Mouse (Mus musculus) neural tube, embryonic 15.5 days (tissue): ENCODE measurements around the gene Cfap73. TPM values are rescaled to one million over a fixed set of nuclear protein-coding genes. Genes with fewer than 3 reads are reported as not detected.
A peak's percentile ranks its signal among the peaks of the same experiment; 100 is the strongest.

Experiments
- ATAC-seq: fragments of 200-750 bp; cut with Nextera tagmentation; 2 replicates; pipeline ENCODE4 v1.8.0; 2017; ENCODE audit warnings: mild to moderate bottlenecking, moderate TSS enrichment, moderate library complexity; ENCODE audit not compliant: low FRiP score
- H3K27ac ChIP-seq: fragments of 300-500 bp; sonication (generic); replicated peaks from 2 replicates; pipeline ENCODE4 v1.5.1; 2015; ENCODE audit warnings: mild to moderate bottlenecking, inconsistent platforms
- H3K27me3 ChIP-seq: fragments of 300-500 bp; sonication (generic); replicated peaks from 2 replicates; pipeline ENCODE4 v1.6.1; 2015; ENCODE audit warnings: inconsistent platforms
- H3K36me3 ChIP-seq: fragments of 300-500 bp; sonication (generic); 2 replicates; pipeline ENCODE4 v1.6.1; 2015; ENCODE audit warnings: inconsistent platforms
- H3K4me1 ChIP-seq: fragments of 300-500 bp; sonication (generic); 2 replicates; pipeline ENCODE4 v1.6.1; 2015; ENCODE audit warnings: inconsistent platforms
- H3K4me2 ChIP-seq: fragments of 300-500 bp; sonication (generic); 2 replicates; pipeline ENCODE4 v1.6.1; 2015; ENCODE audit warnings: inconsistent platforms, mild to moderate bottlenecking, moderate library complexity
- H3K4me3 ChIP-seq: fragments of 300-500 bp; sonication (generic); replicated peaks from 2 replicates; pipeline ENCODE4 v1.5.1; 2015; ENCODE audit warnings: mild to moderate bottlenecking, inconsistent platforms
- H3K9ac ChIP-seq: fragments of 300-500 bp; sonication (generic); replicated peaks from 2 replicates; pipeline ENCODE4 v1.6.1; 2015; ENCODE audit warnings: mild to moderate bottlenecking, inconsistent platforms
- H3K9me3 ChIP-seq: fragments of 300-500 bp; sonication (generic); replicated peaks from 2 replicates; pipeline ENCODE4 v1.6.1; 2016; ENCODE audit warnings: inconsistent platforms
- WGBS: fragments of 180-500 bp; shearing (Covaris S2); methylation state at CpG from one replicate; pipeline ENCODE4 v1.1.7; 2015; ENCODE audit warnings: mixed read lengths; 5-methylcytosine and 5-hydroxymethylcytosine counted together
- polyA plus RNA-seq: library from polyadenylated mRNA; unstranded; fragments of >200 nt; fragmentation: Nextera tagmentation; extraction: Ambion mirVana; gene quantifications from 2 replicates; pipeline ENCODE4 v1.2.1, GENCODE M21; 2015

The Cfap73 gene
- polyA plus RNA-seq, 1 experiment from 2014 or later, result 0.33 TPM

DNA sequence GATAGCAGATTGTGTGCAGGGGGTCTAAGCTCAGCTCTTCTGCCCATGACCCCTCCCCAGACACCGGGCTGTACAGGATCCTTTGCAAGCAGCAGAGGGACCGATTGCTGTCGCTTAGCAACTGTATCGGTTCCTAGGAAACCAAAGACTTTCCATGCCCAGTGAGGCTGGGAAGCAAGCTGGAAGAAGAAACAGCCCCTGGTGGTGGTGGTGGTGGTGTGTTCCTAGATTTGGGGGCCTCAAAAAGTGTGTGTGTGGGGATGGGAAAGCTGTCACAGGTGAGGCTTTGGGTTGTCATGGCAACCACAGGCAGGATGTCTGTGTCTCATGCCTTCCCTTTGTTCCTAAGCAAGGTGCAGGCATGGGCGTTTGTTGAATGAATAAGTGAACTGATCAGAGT lies 26.8 kb upstream of the Cfap73 start:
- peak; percentile 53; the same call in 1 of the 2 replicates for ATAC-seq
- H3K9ac ChIP-seq, result no peak overlapping the region
- WGBS, result 31% methylated on average over 5 of the region's 5 CpGs
- 0 out of 2 replicates have a peak, but pooled peaks cover 6% of the 10 kb centered on the region for H3K27me3 ChIP-seq
- no peak overlapping the region for H3K4me3 ChIP-seq
- H3K4me2 ChIP-seq, result no peak overlapping the region
- H3K27ac ChIP-seq, result peak overlapping the region; percentile 58
- peaks cover 6% of the 10 kb centered on the region for H3K4me1 ChIP-seq
- no peaks in the 10 kb centered on the region for H3K9me3 ChIP-seq
- no peaks in the 10 kb centered on the region for H3K36me3 ChIP-seq

- H3K4me3 ChIP-seq, result no peak overlapping the region
- H3K9ac ChIP-seq, result no peak overlapping the region
- H3K36me3 ChIP-seq, result no peaks in the 10 kb centered on the region
- peaks cover 6% of the 10 kb centered on the region for H3K4me1 ChIP-seq
- no peak for ATAC-seq
- H3K27ac ChIP-seq, result no peak overlapping the region
- 81% methylated on average over 12 of the region's 12 CpGs for WGBS
- H3K4me2 ChIP-seq, result no peak overlapping the region
- 0 out of 2 replicates have a peak, but pooled peaks cover 8% of the 10 kb centered on the region for H3K27me3 ChIP-seq
- H3K9me3 ChIP-seq, result no peaks in the 10 kb centered on the region
These were observed 22.3 kb upstream of the Cfap73 start for GRCm38 (mm10) chr5:120656281-120656751.

- 90% methylated on average over 2 of the region's 2 CpGs for WGBS
- H3K4me1 ChIP-seq, result peaks cover 7% of the 10 kb centered on the region
- no peak overlapping the region for H3K9ac ChIP-seq
- ATAC-seq, result no peak
- H3K27me3 ChIP-seq, result peaks cover 31% of the 10 kb centered on the region
- H3K36me3 ChIP-seq, result no peaks in the 10 kb centered on the region
- H3K27ac ChIP-seq, result no peak overlapping the region
- H3K9me3 ChIP-seq, result no peaks in the 10 kb centered on the region
- H3K4me3 ChIP-seq, result no peak overlapping the region
- no peak overlapping the region for H3K4me2 ChIP-seq
These were observed 19.8 kb upstream of the Cfap73 start for GRCm38 (mm10) chr5:120653873-120654272.

DNA sequence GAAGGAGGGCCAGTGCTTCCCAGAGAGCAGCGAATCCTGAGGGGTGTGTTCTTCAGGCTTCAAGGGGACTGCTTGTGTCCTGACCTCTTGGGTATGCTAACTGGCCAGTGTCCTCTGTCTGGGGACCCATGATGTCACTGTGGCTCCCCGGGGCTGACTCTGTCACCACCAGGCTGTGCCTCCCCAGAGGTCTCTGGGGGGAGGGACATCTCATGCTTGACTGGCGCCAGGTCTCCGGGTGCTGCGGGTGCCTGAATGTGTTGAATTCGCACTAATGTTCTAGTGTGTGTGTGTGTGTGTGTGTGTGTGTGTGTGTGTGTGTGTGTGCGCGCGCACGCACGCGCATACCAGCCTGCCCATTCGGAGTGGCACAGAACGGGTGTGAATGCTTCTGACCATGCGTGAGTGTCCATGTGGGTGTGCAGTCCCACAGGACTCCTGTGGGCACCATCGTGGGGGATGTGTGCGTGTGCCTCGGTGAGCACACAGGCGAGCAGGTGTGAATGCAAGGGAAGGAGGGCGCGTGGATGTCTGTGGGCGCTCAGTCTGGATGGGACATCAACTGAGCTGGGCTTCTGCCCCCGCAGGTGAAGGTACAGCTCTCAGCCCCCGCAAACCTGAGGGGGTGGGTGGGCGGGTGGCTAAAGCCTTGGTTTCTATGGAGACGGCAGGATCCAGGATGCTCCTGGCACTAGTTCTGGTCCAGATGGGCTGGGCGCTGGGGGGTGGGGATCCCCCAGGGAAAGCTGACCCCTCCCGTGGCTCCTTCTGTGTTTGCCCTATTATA lies 19.1 kb upstream of the Cfap73 start:
- no peaks in the 10 kb centered on the region for H3K9me3 ChIP-seq
- H3K27ac ChIP-seq, result no peak overlapping the region
- no peak overlapping the region for H3K4me2 ChIP-seq
- no peak for ATAC-seq
- H3K4me3 ChIP-seq, result no peak overlapping the region
- H3K27me3 ChIP-seq, result peaks cover 39% of the 10 kb centered on the region
- H3K9ac ChIP-seq, result no peak overlapping the region
- peaks cover 15% of the 10 kb centered on the region for H3K4me1 ChIP-seq
- H3K36me3 ChIP-seq, result no peaks in the 10 kb centered on the region
- 87% methylated on average over 28 of the region's 28 CpGs for WGBS

GRCm38 (mm10) chr5:120651230-120651629 lies 17.2 kb upstream of the Cfap73 start:
- no peaks in the 10 kb centered on the region for H3K36me3 ChIP-seq
- H3K9me3 ChIP-seq, result no peaks in the 10 kb centered on the region
- peaks cover 54% of the 10 kb centered on the region for H3K27me3 ChIP-seq
- WGBS, result 83% methylated on average over 5 of the region's 5 CpGs
- no peak overlapping the region for H3K27ac ChIP-seq
- no peak overlapping the region for H3K9ac ChIP-seq
- peaks cover 16% of the 10 kb centered on the region for H3K4me1 ChIP-seq
- no peak overlapping the region for H3K4me3 ChIP-seq
- H3K4me2 ChIP-seq, result no peak overlapping the region
- no peak for ATAC-seq

DNA sequence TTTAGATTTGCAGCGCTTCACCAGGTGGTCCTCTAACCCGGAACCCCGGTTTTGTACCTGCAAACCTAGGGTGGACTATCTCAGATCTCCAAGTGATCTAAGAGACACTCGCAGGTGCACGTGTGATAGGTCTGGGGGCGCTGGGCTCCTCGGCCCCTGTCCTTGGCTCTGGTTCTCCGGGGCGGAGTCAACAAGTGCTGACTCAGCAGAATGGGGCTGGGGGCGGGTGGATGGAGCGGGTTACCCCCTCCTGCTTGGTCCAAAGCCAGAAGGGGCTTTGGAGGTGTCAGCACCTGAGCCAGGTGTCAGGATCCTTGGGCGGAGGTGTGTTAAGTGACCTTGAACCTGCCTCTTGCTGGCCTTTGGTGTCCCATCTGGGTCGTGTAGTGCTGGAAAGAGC lies 15.9 kb upstream of the Cfap73 start:
- peaks cover 16% of the 10 kb centered on the region for H3K4me1 ChIP-seq
- no peaks in the 10 kb centered on the region for H3K9me3 ChIP-seq
- H3K4me2 ChIP-seq, result no peak overlapping the region
- H3K9ac ChIP-seq, result no peak overlapping the region
- H3K36me3 ChIP-seq, result no peaks in the 10 kb centered on the region
- 24% methylated on average over 13 of the region's 13 CpGs for WGBS
- H3K27ac ChIP-seq, result no peak overlapping the region
- H3K4me3 ChIP-seq, result no peak overlapping the region
- no peak for ATAC-seq
- peaks cover 57% of the 10 kb centered on the region for H3K27me3 ChIP-seq

DNA sequence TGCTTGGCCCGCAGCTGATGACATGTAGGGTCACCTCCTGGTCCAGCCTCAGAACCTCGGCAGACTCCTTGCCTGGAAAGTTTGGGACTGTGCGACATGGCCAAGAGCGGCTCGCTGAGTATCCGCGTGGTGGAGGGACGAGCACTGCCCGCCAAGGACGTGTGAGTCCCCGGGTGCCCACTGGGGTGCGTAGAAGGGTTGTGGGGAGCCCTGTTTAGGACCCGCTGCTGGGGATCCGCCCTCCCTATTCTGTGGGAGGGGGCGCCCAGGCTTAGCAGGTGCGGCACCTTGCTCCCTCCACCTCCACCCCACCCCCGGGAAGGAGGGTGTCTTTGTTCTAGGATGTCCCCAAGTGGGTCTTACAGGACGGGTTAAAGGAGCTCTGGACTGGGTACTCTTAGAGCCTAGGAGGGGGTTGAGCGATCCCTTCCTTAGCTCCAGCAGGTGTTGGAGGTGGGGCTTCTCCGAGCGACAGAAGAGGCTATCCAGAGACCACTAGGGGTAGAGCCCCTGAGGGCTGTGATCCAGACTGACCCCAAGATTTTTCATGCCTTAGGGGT lies 15.4 kb upstream of the Cfap73 start:
- H3K4me2 ChIP-seq, result peak overlapping the region; percentile 50
- WGBS, result 3% methylated on average over 21 of the region's 21 CpGs
- no peaks in the 10 kb centered on the region for H3K9me3 ChIP-seq
- ATAC-seq, result 0 out of 2 replicates have a peak, but pooled peaks have one; percentile 24
- H3K27ac ChIP-seq, result no peak overlapping the region
- H3K9ac ChIP-seq, result no peak overlapping the region
- no peaks in the 10 kb centered on the region for H3K36me3 ChIP-seq
- peaks cover 16% of the 10 kb centered on the region for H3K4me1 ChIP-seq
- H3K4me3 ChIP-seq, result peak overlapping the region; percentile 30
- peaks cover 57% of the 10 kb centered on the region for H3K27me3 ChIP-seq

DNA sequence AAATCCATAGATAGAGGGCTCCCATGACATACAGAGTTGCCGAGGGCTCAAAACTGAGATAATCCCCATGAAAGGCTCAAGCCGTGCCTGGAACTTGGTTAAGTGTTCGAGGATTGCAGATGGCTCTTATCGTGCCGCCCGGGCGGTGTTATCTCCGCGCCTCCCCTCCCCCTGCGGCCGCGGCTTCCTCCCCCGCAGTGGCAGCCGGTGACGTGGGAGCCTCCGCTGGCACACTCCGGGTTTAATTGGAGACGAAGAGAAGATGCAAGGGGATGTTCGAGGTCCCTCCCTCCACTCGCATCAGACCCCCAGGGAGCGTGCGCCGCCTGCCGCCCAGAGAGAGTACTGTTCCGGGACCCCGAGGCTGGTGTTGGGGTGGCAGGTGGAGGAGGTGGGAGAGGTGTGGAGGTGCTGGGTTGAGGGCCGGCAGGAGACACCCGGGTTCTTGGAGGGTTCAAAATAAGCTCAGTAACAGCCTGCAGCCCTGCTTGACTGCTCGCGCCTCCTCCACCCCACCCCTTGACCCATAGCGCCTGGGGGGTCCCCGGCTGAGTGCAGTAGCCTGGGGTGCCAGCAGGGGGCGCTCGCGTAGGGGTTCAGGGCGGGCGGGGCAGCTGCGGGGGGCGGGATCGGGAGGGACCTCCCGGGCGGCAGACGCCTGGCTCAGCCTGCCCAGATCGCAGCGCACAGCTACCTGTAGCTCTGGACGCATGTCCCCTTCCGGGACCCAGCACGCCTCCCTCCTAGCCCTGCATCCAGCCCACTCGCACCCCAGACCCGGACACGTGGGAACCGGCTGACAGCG lies 14.7 kb upstream of the Cfap73 start, which contains the start of gene Rasal1:
TSS of gene Rasal1 (plus strand) at position 244 of the 805 bp plus-strand sequence.
- peak within 1 kb of the TSS; percentile 30 for H3K4me3 ChIP-seq
- H3K27ac ChIP-seq, result no peak within 1 kb of the TSS
- H3K9ac ChIP-seq, result 0 out of 2 replicates have a peak within 1 kb of the TSS, but pooled peaks have one; percentile 11
- no peaks in the 10 kb centered on the region for H3K36me3 ChIP-seq
- peaks cover 60% of the 10 kb centered on the region for H3K27me3 ChIP-seq
- H3K9me3 ChIP-seq, result no peaks in the 10 kb centered on the region
- ATAC-seq, result peak; percentile 17; the same call in 1 of the 2 replicates
- H3K4me2 ChIP-seq, result peak within 1 kb of the TSS; percentile 50
- H3K4me1 ChIP-seq, result peaks cover 16% of the 10 kb centered on the region
- WGBS, result 2% methylated on average over 45 of the region's 53 CpGs

- H3K36me3 ChIP-seq, result no peaks in the 10 kb centered on the region
- peaks cover 16% of the 10 kb centered on the region for H3K4me1 ChIP-seq
- peaks cover 60% of the 10 kb centered on the region for H3K27me3 ChIP-seq
- no peaks in the 10 kb centered on the region for H3K9me3 ChIP-seq
- peak overlapping the region; percentile 50; the same call in 1 of the 2 replicates for H3K4me2 ChIP-seq
- no peak overlapping the region for H3K27ac ChIP-seq
- ATAC-seq, result no peak
- 41% methylated on average over 12 of the region's 12 CpGs for WGBS
- H3K9ac ChIP-seq, result no peak overlapping the region
- no peak overlapping the region; the same call in 1 of the 2 replicates for H3K4me3 ChIP-seq
These were observed 13.9 kb upstream of the Cfap73 start for GRCm38 (mm10) chr5:120647814-120648491.

DNA sequence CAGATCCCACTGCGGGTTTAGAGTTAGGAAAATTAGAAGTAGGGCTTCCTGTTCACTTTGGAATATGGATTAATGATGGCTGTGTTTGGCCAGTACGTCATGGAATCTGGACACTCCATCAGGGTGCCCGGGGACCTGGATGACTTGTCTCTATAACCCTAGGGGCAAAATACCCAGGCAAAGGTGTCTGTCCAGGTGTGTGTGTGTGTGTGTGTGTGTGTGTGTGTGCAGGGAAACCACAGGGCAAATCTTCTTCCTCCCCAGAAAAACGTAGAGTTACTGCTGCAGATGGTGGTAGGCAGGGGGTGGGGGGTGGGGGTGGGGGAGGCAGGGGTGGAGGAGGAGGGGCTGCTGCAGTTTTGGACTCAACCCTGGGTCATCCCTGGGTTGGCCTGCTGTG lies 13.3 kb upstream of the Cfap73 start:
- Histone ChIP-seq H3K4me2 (no peak overlapping the region), H3K9me3 (no peaks in the 10 kb centered on the region), H3K36me3 (no peaks in the 10 kb centered on the region), H3K4me3 (no peak overlapping the region), H3K27ac (no peak overlapping the region), H3K9ac (no peak overlapping the region), H3K4me1 (peaks cover 16% of the 10 kb centered on the region), H3K27me3 (peaks cover 57% of the 10 kb centered on the region)
- ATAC-seq, result no peak
- WGBS, result 82% methylated on average over 3 of the region's 4 CpGs

DNA sequence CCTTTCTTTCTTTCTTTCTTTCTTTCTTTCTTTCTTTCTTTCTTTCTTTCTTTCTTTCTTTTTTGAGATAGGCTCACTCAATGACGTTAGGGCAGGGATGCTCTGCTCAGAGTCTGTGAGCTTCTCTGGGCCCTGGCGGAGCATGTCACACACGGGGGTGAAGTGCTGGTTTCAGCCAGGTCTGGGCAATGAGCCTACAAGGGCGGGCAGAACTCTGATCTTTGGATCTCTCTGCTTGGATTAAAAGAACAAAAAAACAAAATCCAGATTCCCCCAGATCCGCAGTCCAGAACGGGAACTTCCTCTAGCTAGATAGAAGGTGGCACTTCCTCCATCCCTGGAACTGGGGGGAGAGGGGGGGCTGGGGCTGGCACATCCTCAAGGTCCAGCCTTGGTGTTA lies 11.8 kb upstream of the Cfap73 start:
- Histone ChIP-seq H3K4me2 (no peak overlapping the region), H3K4me1 (peaks cover 16% of the 10 kb centered on the region), H3K9ac (no peak overlapping the region), H3K27me3 (peaks cover 49% of the 10 kb centered on the region), H3K27ac (no peak overlapping the region), H3K36me3 (no peaks in the 10 kb centered on the region), H3K9me3 (no peaks in the 10 kb centered on the region), H3K4me3 (no peak overlapping the region)
- ATAC-seq, result no peak
- WGBS, result 51% methylated on average over 6 of the region's 6 CpGs
